Mouse (Mus musculus) kidney, postnatal 14 days (tissue): ENCODE data around the gene Pgrmc1.

Source experiments
- DNase-seq: peaks from one replicate; pipeline ENCODE4 v3.0.0; 2022; ENCODE audit warnings: mixed read lengths

Gene Pgrmc1

DNA sequence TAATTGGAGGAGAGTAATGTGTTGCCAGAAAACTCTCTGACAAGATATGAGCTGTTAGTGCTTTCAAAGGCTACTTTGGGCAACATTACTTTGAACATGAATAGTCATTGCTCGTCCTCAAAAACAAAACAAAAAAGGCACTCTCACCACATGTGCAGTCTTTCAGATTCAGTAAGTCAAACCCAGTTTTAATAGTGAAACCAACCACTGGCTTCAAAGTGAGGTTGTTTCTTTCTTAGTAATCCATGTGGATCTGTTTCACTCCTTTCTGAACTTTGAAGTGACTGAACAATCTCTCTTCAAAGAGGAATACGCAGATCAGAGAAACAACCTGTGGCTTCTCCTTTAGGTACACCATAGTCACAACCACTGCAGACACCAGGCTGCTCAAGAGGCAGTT lies 11.1 kb downstream of the Pgrmc1 start:
- DNase-seq, result no peak

DNA sequence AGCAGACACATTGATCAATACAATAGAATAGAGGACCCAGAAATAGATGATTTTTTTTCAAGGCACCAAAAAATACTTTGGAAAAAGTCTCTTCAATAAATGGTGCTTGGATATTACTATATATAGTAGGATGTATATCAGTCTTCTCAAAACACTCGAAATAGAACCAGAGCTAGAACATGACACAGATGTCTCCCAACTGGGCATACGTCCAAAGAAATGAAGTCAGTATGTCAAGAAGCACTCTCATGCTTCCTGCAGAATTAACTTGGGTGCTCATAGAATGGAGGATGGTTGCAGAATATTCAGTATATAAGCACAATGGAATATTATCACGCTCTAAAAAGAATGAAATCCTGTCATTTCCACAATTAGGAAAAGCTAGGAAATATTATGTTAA lies 30.1 kb downstream of the Pgrmc1 start:
- no peak for DNase-seq

DNA sequence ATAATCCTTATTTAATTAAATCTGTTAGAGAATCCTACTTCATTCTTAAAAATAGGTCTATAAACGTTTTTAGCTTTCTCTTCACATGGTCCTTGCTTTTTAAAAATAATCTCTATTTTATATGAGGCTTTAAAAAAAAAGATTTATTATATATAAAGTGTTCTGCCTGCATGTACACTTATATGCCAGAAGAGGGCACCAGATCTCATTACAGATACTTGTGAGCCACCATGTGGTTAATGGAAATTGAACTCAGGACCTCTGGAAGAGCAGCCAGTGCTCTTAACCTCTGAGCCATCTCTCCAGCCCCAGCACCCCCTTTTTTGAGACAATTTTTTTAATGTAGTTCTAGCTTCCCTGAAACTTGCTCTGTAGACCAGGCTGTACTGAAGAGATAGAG lies 32.8 kb downstream of the Pgrmc1 start:
- no peak for DNase-seq

DNA sequence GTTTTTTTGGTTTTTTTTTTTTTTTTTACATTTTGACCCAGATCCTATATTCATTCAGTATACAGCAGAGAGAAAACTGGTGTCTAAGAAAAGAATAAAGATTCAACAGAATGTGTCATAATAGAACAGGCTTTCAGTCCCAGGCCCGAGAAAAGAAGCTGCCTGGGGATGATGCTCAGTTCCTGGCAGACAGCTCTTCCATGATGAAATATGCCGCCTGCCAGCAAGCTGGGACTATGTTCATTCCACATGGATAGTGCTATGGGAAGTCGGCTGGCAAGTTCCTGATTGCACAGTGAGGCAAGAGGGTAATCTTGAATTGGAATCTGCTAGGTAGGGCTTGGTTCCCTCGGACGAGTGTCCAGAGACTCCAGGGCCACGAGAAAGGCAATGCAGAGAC lies 42.0 kb downstream of the Pgrmc1 start:
- no peak for DNase-seq

DNA sequence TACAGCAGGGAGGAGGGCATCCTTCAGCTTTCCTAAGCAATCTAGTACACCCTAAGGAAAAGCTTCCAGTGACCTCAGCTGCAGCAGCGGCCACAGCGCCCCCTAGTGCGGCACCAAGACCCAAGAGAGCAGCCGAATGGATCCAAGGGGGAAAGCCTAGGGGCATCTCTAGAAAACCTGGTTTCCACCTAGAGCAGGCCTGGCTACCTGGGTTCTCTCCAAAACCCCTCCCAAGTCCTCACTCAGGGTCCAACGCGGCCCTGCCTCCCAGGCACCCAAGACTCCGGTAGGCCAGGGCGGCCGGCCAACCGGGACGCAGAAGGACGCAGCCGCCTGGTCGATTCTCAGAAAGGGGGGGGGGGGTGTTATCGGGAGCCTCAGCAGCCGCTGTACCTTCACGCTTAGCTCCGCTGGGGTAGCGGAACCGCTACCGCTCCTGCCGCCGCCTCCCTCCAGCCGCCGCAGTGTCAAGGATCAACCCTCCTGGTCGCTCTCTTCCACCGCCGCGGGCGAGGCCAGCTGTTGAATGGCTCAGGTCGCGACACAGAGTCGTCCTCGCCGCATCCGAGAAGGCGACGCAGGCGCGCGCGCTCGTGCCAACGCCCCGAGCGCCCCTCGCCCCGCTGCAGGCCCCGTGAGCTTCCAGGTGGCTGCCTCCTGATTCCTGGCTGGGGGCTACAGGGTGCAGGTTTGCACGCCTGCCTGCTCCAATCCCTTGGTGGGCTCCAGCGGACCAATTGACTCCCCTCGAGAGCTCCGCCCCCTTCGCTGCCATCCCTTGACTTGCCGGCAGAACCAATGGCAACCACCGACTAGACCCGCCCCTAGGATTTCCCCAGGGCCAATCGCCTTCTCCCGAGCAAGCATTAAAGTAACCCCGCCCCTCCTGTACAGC lies 46.9 kb downstream of the Pgrmc1 start, which contains the start of gene Akap17b:
Akap17b (minus strand) TSS at position 739 of the 895 bp plus-strand sequence.
- peak; percentile 88 for DNase-seq
